Mouse (Mus musculus): ENCODE measurements around the gene Col2a1. TPM values are rescaled to one million over a fixed set of nuclear protein-coding genes. Genes with fewer than 3 reads are reported as not detected.

Gene Col2a1
- polyA plus RNA-seq, 1 experiment from 2014 or later = 19.2 TPM

GRCm38 (mm10) chr15:98033233-98033748 is 28.8 kb upstream of the Col2a1 start:
- Histone ChIP-seq H3K9ac (ENCODE audit: low read length) (no peak overlapping the region), H3K4me2 (ENCODE audit: low read depth, low read length) (no peak overlapping the region), H3K36me3 (ENCODE audit: control insufficient read depth, insufficient read depth, low read length) (peaks cover 6% of the 10 kb centered on the region), H3K9me3 (ENCODE audit: control insufficient read depth, low read length) (no peaks in the 10 kb centered on the region), H3K4me3 (ENCODE audit: low read length) (no peak overlapping the region), H3K4me1 (replicated peaks; ENCODE audit: control insufficient read depth, insufficient read depth, low read length) (peaks cover 1% of the 10 kb centered on the region; the same call in 1 of the 2 replicates), H3K27ac (ENCODE audit: low read length) (peak overlapping the region; percentile 32), H3K27me3 (ENCODE audit: control insufficient read depth, insufficient read depth, low read depth, low read length) (no peaks in the 10 kb centered on the region)
- peak; percentile 91 for ATAC-seq (ENCODE audit: low read depth)
- WGBS = 60% methylated on average over 9 of the region's 9 CpGs

GRCm38 (mm10) chr15:98029798-98030197 is 25.3 kb upstream of the Col2a1 start:
- 74% methylated on average over 6 of the region's 6 CpGs for WGBS
- Histone ChIP-seq H3K36me3 (ENCODE audit: control insufficient read depth, insufficient read depth, low read length) (no peaks in the 10 kb centered on the region), H3K4me1 (replicated peaks; ENCODE audit: control insufficient read depth, insufficient read depth, low read length) (peaks cover 22% of the 10 kb centered on the region), H3K27ac (ENCODE audit: low read length) (no peak overlapping the region), H3K9ac (ENCODE audit: low read length) (no peak overlapping the region), H3K4me2 (ENCODE audit: low read depth, low read length) (no peak overlapping the region), H3K27me3 (ENCODE audit: control insufficient read depth, insufficient read depth, low read depth, low read length) (peaks cover 2% of the 10 kb centered on the region; the same call in 1 of the 2 replicates), H3K9me3 (ENCODE audit: control insufficient read depth, low read length) (no peaks in the 10 kb centered on the region), H3K4me3 (ENCODE audit: low read length) (no peak overlapping the region)
- no peak for ATAC-seq (ENCODE audit: low read depth)

DNA sequence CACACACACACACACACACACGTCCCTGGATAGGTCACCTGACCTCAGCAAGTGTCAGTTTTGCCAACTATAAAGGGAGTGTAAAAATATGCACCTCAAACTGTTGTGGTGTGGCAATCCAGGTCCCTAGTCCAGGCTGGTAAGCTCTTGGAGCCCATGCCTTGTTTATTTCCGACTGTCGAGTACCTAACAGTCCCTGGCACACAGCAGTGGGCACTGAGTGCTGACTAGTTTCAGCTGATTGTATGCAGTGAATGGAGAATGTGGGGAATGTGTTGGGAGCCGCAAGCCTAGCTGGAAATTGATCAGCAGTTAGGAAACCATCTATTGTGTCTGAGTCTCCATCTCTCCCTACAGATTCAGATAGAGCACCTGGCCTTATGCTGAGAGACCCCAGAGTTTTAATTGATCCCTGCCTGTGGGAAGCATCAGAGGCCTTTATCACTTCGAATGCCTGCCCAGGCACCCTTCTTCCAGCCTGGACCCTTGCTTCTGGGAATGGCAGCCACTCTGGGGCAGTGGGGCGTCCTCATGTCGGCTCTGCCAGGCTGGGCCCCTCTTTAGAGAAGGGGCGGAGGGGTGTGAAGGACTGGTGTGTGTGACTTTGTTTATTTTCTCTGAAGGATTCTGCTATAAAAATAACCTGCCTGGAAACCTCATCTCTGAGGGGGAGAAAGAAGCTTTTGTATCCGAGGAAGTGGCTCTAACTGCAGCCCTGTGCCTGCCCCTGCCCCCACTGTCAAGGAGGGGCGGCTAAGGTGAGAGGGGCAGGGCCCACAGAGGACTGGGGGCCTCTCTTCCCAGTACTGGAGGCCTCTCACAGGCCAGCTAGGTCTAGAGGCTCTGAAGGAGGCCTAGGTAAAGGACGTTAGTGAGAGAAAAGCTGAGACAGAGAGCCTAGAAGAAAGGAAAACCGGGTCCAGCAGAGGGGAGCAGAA is 22.7 kb upstream of the Col2a1 start:
- H3K27me3 ChIP-seq (ENCODE audit: control insufficient read depth, insufficient read depth, low read depth, low read length) = peaks cover 2% of the 10 kb centered on the region; the same call in 1 of the 2 replicates
- H3K36me3 ChIP-seq (ENCODE audit: control insufficient read depth, insufficient read depth, low read length) = no peaks in the 10 kb centered on the region
- peak; percentile 75 for ATAC-seq (ENCODE audit: low read depth)
- peak overlapping the region; percentile 81 for H3K27ac ChIP-seq (ENCODE audit: low read length)
- no peak overlapping the region for H3K4me2 ChIP-seq (ENCODE audit: low read depth, low read length)
- H3K4me3 ChIP-seq (ENCODE audit: low read length) = no peak overlapping the region
- peaks cover 22% of the 10 kb centered on the region for H3K4me1 ChIP-seq (replicated peaks; ENCODE audit: control insufficient read depth, insufficient read depth, low read length)
- no peaks in the 10 kb centered on the region for H3K9me3 ChIP-seq (ENCODE audit: control insufficient read depth, low read length)
- H3K9ac ChIP-seq (ENCODE audit: low read length) = peak overlapping the region; percentile 36
- WGBS = 20% methylated on average over 12 of the region's 12 CpGs

GRCm38 (mm10) chr15:98025611-98026010 is 21.1 kb upstream of the Col2a1 start:
- Histone ChIP-seq H3K9me3 (ENCODE audit: control insufficient read depth, low read length) (no peaks in the 10 kb centered on the region), H3K27ac (ENCODE audit: low read length) (no peak overlapping the region), H3K9ac (ENCODE audit: low read length) (no peak overlapping the region), H3K27me3 (ENCODE audit: control insufficient read depth, insufficient read depth, low read depth, low read length) (peaks cover 2% of the 10 kb centered on the region; the same call in 1 of the 2 replicates), H3K4me1 (replicated peaks; ENCODE audit: control insufficient read depth, insufficient read depth, low read length) (peaks cover 22% of the 10 kb centered on the region), H3K36me3 (ENCODE audit: control insufficient read depth, insufficient read depth, low read length) (no peaks in the 10 kb centered on the region), H3K4me3 (ENCODE audit: low read length) (no peak overlapping the region), H3K4me2 (ENCODE audit: low read depth, low read length) (no peak overlapping the region)
- WGBS = 49% methylated on average over 4 of the region's 4 CpGs
- no peak for ATAC-seq (ENCODE audit: low read depth)

GRCm38 (mm10) chr15:98023137-98023536 is 18.6 kb upstream of the Col2a1 start:
- ATAC-seq (ENCODE audit: low read depth) = no peak
- Histone ChIP-seq H3K9ac (ENCODE audit: low read length) (no peak overlapping the region), H3K9me3 (ENCODE audit: control insufficient read depth, low read length) (no peaks in the 10 kb centered on the region), H3K36me3 (ENCODE audit: control insufficient read depth, insufficient read depth, low read length) (no peaks in the 10 kb centered on the region), H3K4me3 (ENCODE audit: low read length) (no peak overlapping the region), H3K27ac (ENCODE audit: low read length) (no peak overlapping the region), H3K4me2 (ENCODE audit: low read depth, low read length) (no peak overlapping the region), H3K4me1 (replicated peaks; ENCODE audit: control insufficient read depth, insufficient read depth, low read length) (peaks cover 20% of the 10 kb centered on the region), H3K27me3 (ENCODE audit: control insufficient read depth, insufficient read depth, low read depth, low read length) (peaks cover 2% of the 10 kb centered on the region; the same call in 1 of the 2 replicates)
- WGBS = 28% methylated on average over 3 of the region's 3 CpGs

GRCm38 (mm10) chr15:98021886-98022285 is 17.4 kb upstream of the Col2a1 start:
- no peaks in the 10 kb centered on the region for H3K36me3 ChIP-seq (ENCODE audit: control insufficient read depth, insufficient read depth, low read length)
- 35% methylated on average over 2 of the region's 2 CpGs for WGBS
- no peak overlapping the region for H3K27ac ChIP-seq (ENCODE audit: low read length)
- H3K27me3 ChIP-seq (ENCODE audit: control insufficient read depth, insufficient read depth, low read depth, low read length) = peaks cover 2% of the 10 kb centered on the region; the same call in 1 of the 2 replicates
- H3K4me3 ChIP-seq (ENCODE audit: low read length) = no peak overlapping the region
- ATAC-seq (ENCODE audit: low read depth) = no peak
- H3K9me3 ChIP-seq (ENCODE audit: control insufficient read depth, low read length) = no peaks in the 10 kb centered on the region
- peaks cover 7% of the 10 kb centered on the region for H3K4me1 ChIP-seq (replicated peaks; ENCODE audit: control insufficient read depth, insufficient read depth, low read length)
- H3K9ac ChIP-seq (ENCODE audit: low read length) = no peak overlapping the region
- H3K4me2 ChIP-seq (ENCODE audit: low read depth, low read length) = no peak overlapping the region

GRCm38 (mm10) chr15:98019047-98019446 is 14.6 kb upstream of the Col2a1 start:
- Histone ChIP-seq H3K27me3 (ENCODE audit: control insufficient read depth, insufficient read depth, low read depth, low read length) (no peaks in the 10 kb centered on the region), H3K9me3 (ENCODE audit: control insufficient read depth, low read length) (no peaks in the 10 kb centered on the region), H3K4me2 (ENCODE audit: low read depth, low read length) (no peak overlapping the region), H3K4me1 (replicated peaks; ENCODE audit: control insufficient read depth, insufficient read depth, low read length) (no peaks in the 10 kb centered on the region), H3K27ac (ENCODE audit: low read length) (no peak overlapping the region), H3K36me3 (ENCODE audit: control insufficient read depth, insufficient read depth, low read length) (no peaks in the 10 kb centered on the region), H3K4me3 (ENCODE audit: low read length) (no peak overlapping the region), H3K9ac (ENCODE audit: low read length) (no peak overlapping the region)
- ATAC-seq (ENCODE audit: low read depth) = peak; percentile 64; the same call in 1 of the 2 replicates
- WGBS = 54% methylated on average over 3 of the region's 3 CpGs

- Histone ChIP-seq H3K36me3 (ENCODE audit: control insufficient read depth, insufficient read depth, low read length) (no peaks in the 10 kb centered on the region), H3K27ac (ENCODE audit: low read length) (no peak overlapping the region), H3K27me3 (ENCODE audit: control insufficient read depth, insufficient read depth, low read depth, low read length) (no peaks in the 10 kb centered on the region), H3K4me1 (replicated peaks; ENCODE audit: control insufficient read depth, insufficient read depth, low read length) (no peaks in the 10 kb centered on the region), H3K4me3 (ENCODE audit: low read length) (no peak overlapping the region), H3K9me3 (ENCODE audit: control insufficient read depth, low read length) (no peaks in the 10 kb centered on the region), H3K4me2 (ENCODE audit: low read depth, low read length) (no peak overlapping the region), H3K9ac (ENCODE audit: low read length) (no peak overlapping the region)
- ATAC-seq (ENCODE audit: low read depth) = no peak
- WGBS = 72% methylated on average over 4 of the region's 4 CpGs
Measured at GRCm38 (mm10) chr15:98017925-98018324, 13.4 kb upstream of the Col2a1 start.

- Histone ChIP-seq H3K27me3 (ENCODE audit: control insufficient read depth, insufficient read depth, low read depth, low read length) (peaks cover 7% of the 10 kb centered on the region), H3K36me3 (ENCODE audit: control insufficient read depth, insufficient read depth, low read length) (no peaks in the 10 kb centered on the region), H3K4me2 (ENCODE audit: low read depth, low read length) (no peak overlapping the region), H3K9ac (ENCODE audit: low read length) (no peak overlapping the region), H3K9me3 (ENCODE audit: control insufficient read depth, low read length) (no peaks in the 10 kb centered on the region), H3K27ac (ENCODE audit: low read length) (no peak overlapping the region), H3K4me3 (ENCODE audit: low read length) (no peak overlapping the region), H3K4me1 (replicated peaks; ENCODE audit: control insufficient read depth, insufficient read depth, low read length) (no peaks in the 10 kb centered on the region)
- ATAC-seq (ENCODE audit: low read depth) = no peak
- WGBS = 66% methylated on average over 6 of the region's 6 CpGs
Measured at GRCm38 (mm10) chr15:98012810-98013209, 8.3 kb upstream of the Col2a1 start.
